Mouse (Mus musculus) heart, adult 18-20 months (tissue): ENCODE results near the gene Sh2d3c. TPM values are rescaled to one million over a fixed set of nuclear protein-coding genes. Genes with fewer than 3 reads are reported as not detected.

Experiments used
- DNase-seq, 2 experiments: peaks; one replicate each; pipeline ENCODE4 v3.0.0; 2021 to 2022; ENCODE audit warnings: mixed read lengths in 1 of 2
- total RNA-seq, 2 experiments: library from RNA; stranded (reverse); gene quantifications; 2 replicates each; pipeline ENCODE4 v1.2.3; 2021

The Sh2d3c gene
- total RNA-seq, 2 experiments from 2014 or later = 23.1 to 30.8 TPM

GRCm38 (mm10) chr2:32724832-32725790, 4.3 kb downstream of the Sh2d3c start:
- DNase-seq = no peak

GRCm38 (mm10) chr2:32727435-32727834, 6.6 kb downstream of the Sh2d3c start:
- peak; percentile 98 to 99 for DNase-seq

GRCm38 (mm10) chr2:32728463-32728862, 7.6 kb downstream of the Sh2d3c start:
- DNase-seq = peak; percentile 65 to 91

- DNase-seq = no peak
Measured at GRCm38 (mm10) chr2:32729547-32729946, 8.7 kb downstream of the Sh2d3c start.

- no peak for DNase-seq
Measured at GRCm38 (mm10) chr2:32730854-32731253, 10.0 kb downstream of the Sh2d3c start.

- no peak for DNase-seq
Measured at GRCm38 (mm10) chr2:32731911-32732310, 11.1 kb downstream of the Sh2d3c start.

- peak in 1 of 2 experiments; percentile 69 for DNase-seq
Measured at GRCm38 (mm10) chr2:32732695-32733094, 11.8 kb downstream of the Sh2d3c start.

- DNase-seq = peak in 1 of 2 experiments; percentile 46
Measured at GRCm38 (mm10) chr2:32734480-32734879, 13.6 kb downstream of the Sh2d3c start.

- peak; percentile 78 to 93 for DNase-seq
Measured at GRCm38 (mm10) chr2:32734933-32735332, 14.1 kb downstream of the Sh2d3c start.

GRCm38 (mm10) chr2:32736306-32736829, 15.5 kb downstream of the Sh2d3c start:
- no peak for DNase-seq

GRCm38 (mm10) chr2:32737008-32737407, 16.2 kb downstream of the Sh2d3c start:
- DNase-seq = no peak

- no peak for DNase-seq
Measured at GRCm38 (mm10) chr2:32739311-32739710, 18.5 kb downstream of the Sh2d3c start.

GRCm38 (mm10) chr2:32740916-32741272, 20.0 kb downstream of the Sh2d3c start, which contains the start of gene 6330409D20Rik:
6330409D20Rik (minus strand) TSS chr2:32741016.
- no peak for DNase-seq

- DNase-seq = peak in 1 of 2 experiments; percentile 68
Measured at GRCm38 (mm10) chr2:32741273-32742172, 20.7 kb downstream of the Sh2d3c start.

GRCm38 (mm10) chr2:32742173-32742531, 21.3 kb downstream of the Sh2d3c start:
- DNase-seq = no peak

GRCm38 (mm10) chr2:32744272-32744982, 23.6 kb downstream of the Sh2d3c start:
- no peak for DNase-seq

GRCm38 (mm10) chr2:32749082-32749481, 28.2 kb downstream of the Sh2d3c start:
- DNase-seq = no peak

- DNase-seq = no peak
Measured at GRCm38 (mm10) chr2:32750199-32750598, 29.3 kb downstream of the Sh2d3c start.

- DNase-seq = peak; percentile 59 to 64
Measured at GRCm38 (mm10) chr2:32750887-32751664, 30.2 kb downstream of the Sh2d3c start.

GRCm38 (mm10) chr2:32751665-32752033, 30.8 kb downstream of the Sh2d3c start:
- no peak for DNase-seq

- no peak for DNase-seq
Measured at GRCm38 (mm10) chr2:32752181-32752580, 31.3 kb downstream of the Sh2d3c start.
